Mouse (Mus musculus) brain, adult 2 months (tissue): ENCODE results near the gene AU040320.
A peak's percentile ranks its signal among the peaks of the same experiment; 100 is the strongest.

Experiments
- DNase-seq: peaks from one replicate; pipeline ENCODE4 v3.0.0; 2011; ENCODE audit warnings: low read depth, low spot score

Gene AU040320

GRCm38 (mm10) chr4:126750046-126750683, 3.2 kb upstream of the AU040320 start:
- DNase-seq = peak; percentile 85

GRCm38 (mm10) chr4:126750863-126751555, 2.3 kb upstream of the AU040320 start:
- peak; percentile 82 for DNase-seq

DNA sequence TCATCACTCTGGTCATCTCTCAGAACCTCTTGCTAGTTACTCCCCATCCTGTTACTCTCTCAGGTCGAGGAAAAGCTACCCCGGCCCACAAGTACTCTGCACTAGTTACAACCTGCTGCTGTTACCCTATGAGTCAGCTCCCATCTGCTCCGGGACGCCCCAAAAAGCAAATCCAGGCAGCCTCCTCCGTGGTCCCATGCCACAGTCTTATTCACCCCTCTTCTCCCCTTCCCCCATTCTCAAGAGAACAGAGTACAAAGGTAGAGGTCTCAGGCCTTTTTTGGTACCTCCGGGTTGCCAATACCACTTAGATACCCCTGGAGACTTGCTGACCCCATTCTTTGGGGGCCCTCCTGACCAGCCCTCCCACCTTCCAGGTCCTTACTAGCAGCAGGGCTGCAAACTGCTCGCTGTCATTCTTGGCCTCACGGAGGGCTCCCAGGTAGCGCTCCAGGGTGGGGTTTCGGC, 1.8 kb upstream of the AU040320 start:
- DNase-seq = peak; percentile 84

- peak; percentile 86 for DNase-seq
Measured at GRCm38 (mm10) chr4:126752024-126752607, 1.2 kb upstream of the AU040320 start.

DNA sequence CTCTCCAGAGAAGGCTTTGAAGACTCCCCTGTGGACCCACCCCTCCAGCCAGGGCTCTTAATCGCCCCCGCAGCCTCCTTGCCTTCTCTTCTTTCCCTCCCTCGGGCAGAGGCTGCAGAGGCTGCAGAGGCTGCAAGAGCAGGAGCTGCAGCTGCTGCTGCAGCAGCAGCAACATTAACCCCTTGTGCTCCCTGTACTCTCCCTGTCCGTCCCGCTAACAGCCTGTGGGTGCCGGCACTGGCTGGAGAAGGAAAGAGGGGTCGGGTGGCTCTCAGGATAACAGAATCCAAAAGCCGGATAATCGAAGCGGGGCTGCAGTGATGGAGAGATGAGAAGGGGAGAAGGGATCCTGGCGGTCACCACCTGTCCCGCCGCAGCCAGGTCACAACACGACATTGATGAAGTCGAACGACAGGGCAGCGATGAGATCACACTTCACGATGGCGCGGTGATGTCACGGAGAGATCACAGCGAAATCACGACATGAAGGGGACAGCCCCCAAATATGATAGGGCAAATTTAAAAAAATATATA, 669 bp upstream of the AU040320 start:
- peak; percentile 70 for DNase-seq

- no peak for DNase-seq
Measured at GRCm38 (mm10) chr4:126754231-126754611, 877 bp downstream of the AU040320 start.

DNA sequence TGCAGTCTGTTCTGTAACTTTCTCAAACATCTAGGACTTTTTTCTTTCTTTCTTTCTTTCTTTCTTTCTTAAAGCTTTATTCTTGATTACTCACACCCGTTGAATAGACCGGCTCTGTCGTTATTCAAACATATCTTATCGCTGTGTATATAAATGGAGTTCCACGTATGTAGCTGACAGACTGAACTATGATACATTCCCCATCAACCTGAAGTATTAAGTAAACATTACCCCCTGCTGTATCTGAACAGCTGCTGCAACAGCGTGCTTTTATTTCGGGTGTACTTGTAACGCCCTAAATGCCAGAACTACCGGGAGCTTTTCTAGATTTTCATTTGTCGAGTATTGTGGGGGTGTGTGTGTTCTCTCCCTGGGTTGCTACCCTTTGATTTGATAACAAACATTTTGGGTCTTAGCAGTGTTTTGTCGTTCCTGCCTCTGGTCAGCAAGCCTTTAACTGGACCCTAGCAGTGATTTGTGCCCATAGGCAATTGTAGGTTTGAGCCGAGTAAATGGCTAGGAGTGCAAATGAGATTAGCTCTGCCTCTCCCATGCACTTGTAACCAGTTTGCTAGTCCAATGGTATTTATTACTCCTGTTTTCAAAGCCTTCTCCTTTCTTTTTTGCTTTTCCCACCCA, 1.5 kb downstream of the AU040320 start:
- no peak for DNase-seq

DNA sequence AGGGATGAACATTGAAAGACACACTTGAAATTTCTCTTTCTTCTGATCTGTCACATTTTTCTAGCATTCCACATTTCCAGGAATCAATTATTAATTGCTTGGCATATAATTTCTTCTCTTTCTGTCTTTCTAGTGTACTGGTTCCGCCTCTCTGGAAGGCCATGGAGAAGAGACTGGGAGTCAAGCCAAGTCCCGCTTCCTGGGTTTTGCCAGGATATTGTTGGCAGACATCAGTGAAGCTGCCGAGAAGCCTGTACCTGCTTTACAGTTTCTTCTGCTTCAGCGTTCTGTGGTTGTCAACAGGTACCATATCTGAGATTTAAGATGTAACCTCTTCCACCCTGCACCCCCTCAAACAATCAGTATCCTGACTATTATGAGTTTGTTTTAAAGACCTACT, 3.4 kb downstream of the AU040320 start:
- peak; percentile 95 for DNase-seq

- DNase-seq = no peak
Measured at GRCm38 (mm10) chr4:126758299-126758698, 5.0 kb downstream of the AU040320 start.

GRCm38 (mm10) chr4:126759435-126759834, 6.1 kb downstream of the AU040320 start:
- DNase-seq = no peak

- no peak for DNase-seq
Measured at GRCm38 (mm10) chr4:126762586-126763359, 9.4 kb downstream of the AU040320 start.

DNA sequence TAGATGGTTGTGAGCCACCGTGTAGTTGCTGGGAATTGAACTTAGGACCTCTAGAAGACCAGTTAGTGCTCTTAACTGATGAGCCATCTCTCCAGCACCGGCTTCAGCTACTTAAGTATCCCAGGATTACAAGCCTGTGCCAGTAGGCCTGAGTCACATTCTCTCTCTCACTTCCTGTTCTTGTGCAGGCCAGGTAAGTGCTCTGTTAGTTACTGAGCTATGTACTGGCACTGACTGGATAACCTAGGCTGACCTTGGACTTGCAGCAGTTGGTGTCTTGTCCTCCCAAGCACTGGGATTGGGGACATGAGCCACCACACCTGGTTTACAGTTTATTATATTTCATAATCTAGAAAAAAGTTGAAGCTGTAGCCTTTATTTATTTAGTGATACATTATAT, 10.1 kb downstream of the AU040320 start:
- DNase-seq = no peak

GRCm38 (mm10) chr4:126769800-126770563, 16.6 kb downstream of the AU040320 start:
- no peak for DNase-seq

- DNase-seq = no peak
Measured at GRCm38 (mm10) chr4:126770831-126771230, 17.5 kb downstream of the AU040320 start.

- no peak for DNase-seq
Measured at GRCm38 (mm10) chr4:126773871-126774270, 20.5 kb downstream of the AU040320 start.

DNA sequence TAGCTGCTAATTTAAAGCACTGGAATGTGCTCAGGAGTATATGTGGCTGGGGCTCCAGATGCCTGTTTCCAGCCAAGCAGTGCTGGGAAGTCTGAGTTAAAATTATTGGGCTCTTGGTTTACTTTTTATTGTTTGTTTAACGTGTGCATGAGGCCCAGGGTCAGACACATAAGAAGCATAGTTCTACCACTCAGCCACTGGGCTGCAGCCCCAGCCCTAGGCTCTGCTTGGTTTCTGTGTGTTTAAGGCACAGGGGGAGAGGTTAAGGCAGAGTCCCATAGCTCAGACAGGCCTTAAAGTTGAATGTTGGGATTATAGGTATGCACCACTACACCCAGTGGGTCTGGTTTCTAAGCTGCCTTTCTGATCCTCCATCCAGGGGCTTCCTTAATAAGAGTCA, 21.8 kb downstream of the AU040320 start:
- DNase-seq = no peak

- peak; percentile 74 for DNase-seq
Measured at GRCm38 (mm10) chr4:126779148-126779581, 25.8 kb downstream of the AU040320 start.

DNA sequence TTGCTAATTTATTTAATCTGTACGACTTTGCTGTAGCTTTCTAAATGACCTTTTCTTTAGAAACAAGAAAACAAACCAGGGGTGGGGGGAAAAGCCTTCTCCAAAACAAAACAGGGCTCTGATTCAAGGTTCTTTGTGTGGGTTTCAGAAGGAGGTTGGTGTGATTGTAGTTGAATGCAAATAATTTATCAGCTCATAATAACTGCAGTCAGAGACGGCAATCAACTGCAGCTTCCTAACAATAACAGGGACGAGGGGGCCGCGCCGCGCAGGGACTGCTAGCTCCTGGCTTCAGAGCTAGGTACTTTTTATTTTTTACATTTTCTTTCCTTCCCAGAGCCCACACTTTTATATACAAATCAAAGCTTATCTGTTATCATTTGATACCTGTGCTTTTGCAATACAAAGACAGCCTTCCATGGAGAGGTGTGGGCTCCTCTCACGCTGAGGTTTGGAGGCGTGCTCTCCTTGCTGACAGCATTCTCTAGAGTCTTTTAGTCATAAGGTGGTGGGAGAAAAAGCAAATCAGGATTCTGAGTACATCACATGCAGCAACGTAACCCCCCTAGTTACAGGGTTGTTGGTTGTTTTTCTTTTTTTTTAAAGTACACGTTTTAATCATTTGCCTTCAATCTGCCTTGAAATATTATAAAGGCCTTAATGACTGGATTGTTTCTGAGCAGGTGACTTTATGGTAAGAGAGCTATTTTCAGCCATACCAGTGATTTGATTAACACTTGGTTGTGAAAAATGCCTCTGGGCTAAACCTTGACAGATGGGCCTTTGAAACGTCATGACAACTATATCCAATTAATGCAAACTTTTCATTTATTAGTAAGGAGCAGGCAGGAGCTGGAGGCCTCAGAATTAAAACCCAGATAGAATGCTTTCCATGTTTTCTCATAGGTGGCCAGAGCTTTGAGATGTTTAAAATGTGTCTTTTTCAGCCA, 26.8 kb downstream of the AU040320 start:
- peak; percentile 57 for DNase-seq

- no peak for DNase-seq
Measured at GRCm38 (mm10) chr4:126781871-126782270, 28.5 kb downstream of the AU040320 start.
